Mouse (Mus musculus) midbrain, postnatal 0 days (tissue): Measurements from ENCODE around the gene Zranb3. TPM values are rescaled to one million over a fixed set of nuclear protein-coding genes. Genes with fewer than 3 reads are reported as not detected.

Experiments used
- ATAC-seq: fragments of 200-750 bp; cut with Nextera tagmentation; 2 replicates; pipeline ENCODE4 v1.8.0; 2017; ENCODE audit warnings: moderate number of reproducible peaks, mild to moderate bottlenecking, moderate TSS enrichment, moderate library complexity; ENCODE audit not compliant: low FRiP score
- DNase-seq: peaks from one replicate; pipeline ENCODE4 v3.0.0-alpha.2; 2015; ENCODE audit warnings: low spot score
- H3K27ac ChIP-seq: fragments of 300-500 bp; sonication (generic); 2 replicates; pipeline ENCODE4 v1.5.1; 2014; ENCODE audit warnings: low read depth, mild to moderate bottlenecking, low read length, mixed read lengths
- H3K27me3 ChIP-seq: fragments of 300-500 bp; sonication (generic); 2 replicates; pipeline ENCODE4 v1.6.1; 2014; ENCODE audit warnings: low read length, control low read depth, mixed read lengths; ENCODE audit not compliant: insufficient read depth
- H3K36me3 ChIP-seq: fragments of 300-500 bp; sonication (generic); 2 replicates; pipeline ENCODE4 v1.6.1; 2014; ENCODE audit warnings: low read length, control low read depth, mixed read lengths; ENCODE audit not compliant: insufficient read depth
- H3K4me1 ChIP-seq: fragments of 300-500 bp; sonication (generic); 2 replicates; pipeline ENCODE4 v1.6.1; 2014; ENCODE audit warnings: mild to moderate bottlenecking, control low read depth, antibody characterized with exemption, low read length, mixed read lengths; ENCODE audit not compliant: insufficient read depth
- H3K4me2 ChIP-seq: fragments of 300-500 bp; sonication (generic); 2 replicates; pipeline ENCODE4 v1.6.1; 2014; ENCODE audit warnings: low read depth, mild to moderate bottlenecking, low read length, mixed read lengths; ENCODE audit not compliant: poor library complexity, severe bottlenecking
- H3K4me3 ChIP-seq: fragments of 300-500 bp; sonication (generic); 2 replicates; pipeline ENCODE4 v1.5.1; 2014; ENCODE audit warnings: low read depth, mild to moderate bottlenecking, low read length, moderate library complexity
- H3K9ac ChIP-seq: fragments of 300-500 bp; sonication (generic); replicated peaks from 2 replicates; pipeline ENCODE4 v1.6.1; 2014; ENCODE audit warnings: mild to moderate bottlenecking, low read length, moderate library complexity, mixed read lengths; ENCODE audit not compliant: poor library complexity, severe bottlenecking
- H3K9me3 ChIP-seq: fragments of 300-500 bp; sonication (generic); 2 replicates; pipeline ENCODE4 v1.6.1; 2016; ENCODE audit warnings: low read length, control low read depth
- CTCF ChIP-seq: IDR thresholded peaks from 2 replicates; pipeline ENCODE4 v1.5.1; 2016; ENCODE audit warnings: antibody characterized with exemption, mild to moderate bottlenecking
- WGBS: fragments of 180-500 bp; shearing (Covaris S2); extraction: QIAGEN DNeasy Blood & Tissue Kit; methylation state at CpG from one replicate; pipeline ENCODE4 v1.1.7; 2014; 5-methylcytosine and 5-hydroxymethylcytosine counted together
- polyA plus RNA-seq: library from polyadenylated mRNA; unstranded; fragments of >200 nt; fragmentation: Nextera tagmentation; extraction: Ambion mirVana; gene quantifications from 2 replicates; pipeline ENCODE4 v1.2.1, GENCODE M21; 2015
- total RNA-seq: library from RNA; depleted of rRNA; stranded (reverse); fragments of >200 nt; gene quantifications from 2 replicates; pipeline ENCODE4 v1.2.3, GENCODE M21; 2014

The Zranb3 gene
- total and polyA plus RNA-seq, 2 experiments from 2014 or later = 2.9 to 4.2 TPM

DNA sequence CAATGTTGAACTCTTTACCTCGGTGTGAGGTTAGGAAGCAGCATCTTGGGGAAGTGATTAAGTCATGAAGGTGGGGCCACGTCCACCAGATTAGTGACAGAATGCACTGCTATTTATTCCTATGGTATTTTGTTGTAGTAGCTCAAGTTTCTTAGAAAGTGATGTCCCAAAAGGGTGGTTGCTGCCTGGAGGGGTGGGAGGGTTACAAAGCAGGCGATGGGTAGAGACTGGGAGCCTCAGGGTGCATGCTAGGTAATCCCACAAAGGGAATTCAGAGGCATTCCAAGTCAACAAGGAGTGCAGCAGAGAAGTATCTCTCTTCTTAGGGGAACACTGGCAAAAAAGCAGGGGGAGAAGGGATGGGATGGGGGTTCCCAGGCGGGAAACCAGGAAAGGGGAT is 113.5 kb downstream of the Zranb3 start:
- no peak for ATAC-seq
- no peak for DNase-seq
- Histone ChIP-seq H3K27ac (no peak overlapping the region), H3K4me1 (peaks cover 8% of the 10 kb centered on the region; the same call in 1 of the 2 replicates), H3K9me3 (no peaks in the 10 kb centered on the region), H3K36me3 (no peaks in the 10 kb centered on the region), H3K4me2 (no peak overlapping the region), H3K27me3 (no peaks in the 10 kb centered on the region), H3K9ac (no peak overlapping the region), H3K4me3 (no peak overlapping the region)
- WGBS = 59% methylated on average over 4 of the region's 4 CpGs
- no peak for TF ChIP-seq CTCF

DNA sequence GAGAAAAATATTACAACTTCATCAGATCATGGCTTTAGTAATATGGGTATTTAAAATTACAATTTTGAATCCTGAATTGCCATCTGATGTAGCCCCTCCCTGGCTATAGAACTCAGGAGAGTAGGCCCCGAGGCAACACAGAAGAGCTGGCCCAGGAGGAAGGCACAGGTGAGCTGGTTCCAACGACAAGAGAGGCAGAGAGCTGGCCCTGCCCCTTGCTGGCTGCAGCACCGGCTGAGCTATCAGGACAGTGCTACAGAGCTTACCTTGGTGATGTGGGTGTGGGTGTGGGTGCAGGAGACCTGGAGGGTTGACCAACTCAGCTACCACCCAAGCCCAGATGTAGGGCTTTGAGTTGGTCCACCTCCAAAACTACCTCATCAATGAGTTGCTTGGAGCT is 114.6 kb downstream of the Zranb3 start:
- no peak for DNase-seq
- Histone ChIP-seq H3K9me3 (no peaks in the 10 kb centered on the region), H3K27ac (no peak overlapping the region), H3K4me2 (no peak overlapping the region), H3K36me3 (no peaks in the 10 kb centered on the region), H3K4me1 (0 out of 2 replicates have a peak, but pooled peaks cover 8% of the 10 kb centered on the region), H3K9ac (no peak overlapping the region), H3K4me3 (no peak overlapping the region), H3K27me3 (no peaks in the 10 kb centered on the region)
- WGBS = 94% methylated on average over 3 of the region's 3 CpGs
- ATAC-seq = no peak
- no peak for TF ChIP-seq CTCF

DNA sequence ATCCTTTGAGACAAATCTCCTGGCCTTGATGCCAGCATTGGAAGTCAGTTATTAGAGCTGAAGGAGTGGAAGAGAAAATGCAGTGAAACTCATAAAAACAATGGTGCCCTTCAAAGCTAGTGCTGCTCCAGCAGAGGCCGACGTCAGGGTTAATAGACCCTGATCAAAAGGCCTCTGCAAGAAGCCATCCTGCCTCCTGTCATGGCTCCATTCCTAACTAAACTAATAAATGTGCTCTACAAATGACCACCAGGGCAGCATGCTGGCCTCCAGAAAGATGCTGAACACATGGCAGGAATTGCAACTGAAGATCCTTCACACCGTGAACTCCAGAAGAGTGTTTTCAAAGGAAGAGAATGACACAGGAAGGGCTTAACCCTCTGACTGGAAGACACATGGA is 117.5 kb downstream of the Zranb3 start:
- H3K4me1 ChIP-seq = 0 out of 2 replicates have a peak, but pooled peaks cover 5% of the 10 kb centered on the region
- no peaks in the 10 kb centered on the region for H3K9me3 ChIP-seq
- TF ChIP-seq CTCF = no peak; the same call in 1 of the 2 replicates
- H3K27ac ChIP-seq = no peak overlapping the region
- H3K9ac ChIP-seq = no peak overlapping the region
- no peak for DNase-seq
- no peak overlapping the region for H3K4me3 ChIP-seq
- no peaks in the 10 kb centered on the region for H3K36me3 ChIP-seq
- WGBS = 35% methylated on average over 3 of the region's 3 CpGs
- no peak for ATAC-seq
- no peak overlapping the region for H3K4me2 ChIP-seq
- H3K27me3 ChIP-seq = no peaks in the 10 kb centered on the region

DNA sequence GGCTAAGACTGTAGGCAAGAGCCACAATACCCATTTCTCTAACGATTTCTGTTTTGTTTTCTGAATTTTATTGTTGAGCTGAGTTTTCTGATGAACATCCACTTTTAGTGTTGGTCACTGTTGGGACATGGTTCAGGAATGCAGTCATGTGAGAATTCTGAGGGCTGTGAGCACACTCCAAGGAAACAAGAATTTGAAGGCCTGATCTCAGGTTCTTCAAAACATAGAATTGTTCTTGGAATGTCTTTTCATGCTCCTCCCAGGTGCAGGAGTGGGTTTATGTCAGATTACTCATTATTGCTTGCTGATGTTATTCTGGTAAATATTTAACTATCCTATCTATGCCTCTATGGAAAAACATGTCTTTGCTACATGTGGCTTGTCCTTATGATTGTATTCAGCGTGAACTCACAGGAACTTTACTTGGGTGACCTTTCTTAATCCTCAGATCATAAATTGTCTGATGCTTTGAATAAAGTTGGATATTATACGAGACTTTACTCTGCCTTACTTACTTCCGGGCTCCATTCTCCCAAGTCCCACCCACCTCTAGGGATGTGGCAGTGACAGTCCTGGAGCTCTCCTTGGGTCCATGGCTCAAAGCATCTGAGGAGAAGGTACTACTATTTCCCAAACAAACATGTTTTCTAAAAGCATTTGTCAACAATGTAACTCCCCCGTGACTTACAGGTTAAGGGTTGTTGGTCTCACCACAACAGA is 119.4 kb downstream of the Zranb3 start:
- Histone ChIP-seq H3K27me3 (no peaks in the 10 kb centered on the region), H3K27ac (no peak overlapping the region), H3K4me1 (no peaks in the 10 kb centered on the region), H3K4me2 (no peak overlapping the region), H3K4me3 (no peak overlapping the region), H3K36me3 (no peaks in the 10 kb centered on the region), H3K9ac (no peak overlapping the region), H3K9me3 (no peaks in the 10 kb centered on the region)
- TF ChIP-seq CTCF = no peak
- ATAC-seq = no peak
- no peak for DNase-seq
- WGBS = 92% methylated on average over 5 of the region's 5 CpGs

- H3K4me3 ChIP-seq = no peak overlapping the region
- no peak overlapping the region for H3K27ac ChIP-seq
- H3K4me2 ChIP-seq = no peak overlapping the region
- no peaks in the 10 kb centered on the region for H3K9me3 ChIP-seq
- 90% methylated on average over 3 of the region's 3 CpGs for WGBS
- H3K9ac ChIP-seq = no peak overlapping the region
- TF ChIP-seq CTCF = no peak
- no peaks in the 10 kb centered on the region for H3K27me3 ChIP-seq
- H3K36me3 ChIP-seq = no peaks in the 10 kb centered on the region
- H3K4me1 ChIP-seq = no peaks in the 10 kb centered on the region
- DNase-seq (no peak), ATAC-seq (no peak)
Observed at GRCm38 (mm10) chr1:127982268-127982667, 120.6 kb downstream of the Zranb3 start.

DNA sequence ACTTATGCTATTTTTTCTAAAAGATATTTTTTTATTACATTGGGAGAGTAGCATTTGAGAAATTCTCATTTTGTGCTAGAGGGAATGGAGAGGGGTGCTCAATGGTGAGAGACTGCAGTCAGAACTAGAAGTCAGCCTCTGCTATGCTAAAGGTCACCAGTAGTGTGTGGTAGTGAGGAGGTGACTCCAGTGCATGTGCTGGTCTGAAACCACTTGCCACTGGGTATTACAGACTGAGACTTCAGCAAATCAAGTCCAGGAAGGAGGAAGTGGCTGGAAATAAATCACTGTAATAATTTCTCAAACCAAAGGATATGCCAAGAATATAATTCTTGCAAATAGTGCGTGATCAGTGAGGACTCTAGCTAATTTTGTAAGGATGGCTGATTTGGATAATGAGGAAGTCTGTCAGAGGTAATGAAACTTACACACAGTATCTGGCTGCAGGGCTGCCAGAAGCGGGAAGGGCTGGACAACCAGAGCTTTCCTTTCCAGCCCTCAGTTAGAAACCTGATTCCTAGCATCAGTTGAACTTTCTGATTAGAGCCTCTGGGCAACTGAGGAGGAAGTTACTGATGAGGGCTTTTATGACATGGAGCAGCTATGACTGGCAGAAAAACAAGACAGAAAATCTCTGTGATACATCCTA is 121.8 kb downstream of the Zranb3 start:
- no peak for DNase-seq
- Histone ChIP-seq H3K9me3 (no peaks in the 10 kb centered on the region), H3K4me1 (no peaks in the 10 kb centered on the region), H3K4me2 (no peak overlapping the region), H3K36me3 (no peaks in the 10 kb centered on the region), H3K27ac (no peak overlapping the region), H3K9ac (no peak overlapping the region), H3K27me3 (no peaks in the 10 kb centered on the region), H3K4me3 (no peak overlapping the region)
- ATAC-seq = no peak
- TF ChIP-seq CTCF = 0 out of 2 replicates have a peak, but pooled peaks have one; percentile 1
- WGBS = 81% methylated on average over 2 of the region's 2 CpGs
